Mouse (Mus musculus): Measurements from ENCODE around the gene Clec4a2. TPM values are rescaled to one million over a fixed set of nuclear protein-coding genes. Genes with fewer than 3 reads are reported as not detected.

Gene Clec4a2
- polyA plus RNA-seq (2012; rRNA removed; ENCODE audit: low replicate concordance): 0.19 and 1.7 TPM in 2 replicates

GRCm38 (mm10) chr6:123106128-123106527 is at the start of gene Clec4a2:
Clec4a2 (plus strand) TSS chr6:123106428.

GRCm38 (mm10) chr6:123172593-123172992 is 66.4 kb downstream of the Clec4a2 start, which contains the start of gene Clec4b2:
Clec4b2 (plus strand) TSS chr6:123172893.

Other genes with a start within 250 kb of the Clec4a2 start
- 8.1 and 9.1 TPM in 2 replicates for gene Necap1, start 232.0 kb upstream of the Clec4a2 start, polyA plus RNA-seq (2012; rRNA removed; ENCODE audit: low replicate concordance)
- 0.56 and 0.90 TPM in 2 replicates for gene Clec4a1, start 184.6 kb upstream of the Clec4a2 start, polyA plus RNA-seq (2012; rRNA removed; ENCODE audit: low replicate concordance)
- 0.11 and 0.26 TPM in 2 replicates for gene Clec4a3, start 153.9 kb upstream of the Clec4a2 start, polyA plus RNA-seq (2012; rRNA removed; ENCODE audit: low replicate concordance)
- gene Clec4a4, start 116.1 kb upstream of the Clec4a2 start, polyA plus RNA-seq (2012; rRNA removed; ENCODE audit: low replicate concordance): 0.13 and 0.15 TPM in 2 replicates
- not detected in 2 replicates for gene Clec4b1, start 56.5 kb upstream of the Clec4a2 start, polyA plus RNA-seq (2012; rRNA removed; ENCODE audit: low replicate concordance)
- not detected in 2 replicates for gene Clec4b2, start 66.5 kb downstream of the Clec4a2 start, polyA plus RNA-seq (2012; rRNA removed; ENCODE audit: low replicate concordance)
- 0.42 and 0.52 TPM in 2 replicates for gene Clec4n, start 123.4 kb downstream of the Clec4a2 start, polyA plus RNA-seq (2012; rRNA removed; ENCODE audit: low replicate concordance)
- not detected in 2 replicates for gene Clec4d, start 155.7 kb downstream of the Clec4a2 start, polyA plus RNA-seq (2012; rRNA removed; ENCODE audit: low replicate concordance)
- not detected in 2 replicates for gene Clec4e, start 183.4 kb downstream of the Clec4a2 start, polyA plus RNA-seq (2012; rRNA removed; ENCODE audit: low replicate concordance)
- not detected in 2 replicates for gene Vmn2r19, start 201.9 kb downstream of the Clec4a2 start, polyA plus RNA-seq (2012; rRNA removed; ENCODE audit: low replicate concordance)

Data from duodenum, adult 2 months (tissue).